Mouse (Mus musculus): ENCODE results near the gene Mturn. TPM values are rescaled to one million over a fixed set of nuclear protein-coding genes. Genes with fewer than 3 reads are reported as not detected.

Gene Mturn
- polyA plus RNA-seq, 1 experiment, result 5.9 TPM

- DNase-seq (ENCODE audit: low read depth in 1 of 2, low spot score in 2 of 2), result no peak
- H3K36me3 ChIP-seq (ENCODE audit: control insufficient read depth, insufficient read depth, low read length), result no peaks in the 10 kb centered on the region
- no peaks in the 10 kb centered on the region for H3K27me3 ChIP-seq (ENCODE audit: control insufficient read depth, insufficient read depth, low read length)
- H3K4me3 ChIP-seq (ENCODE audit: extremely low read depth, insufficient read depth, insufficient read length), result no peak overlapping the region
- TF ChIP-seq POLR2A (IDR thresholded peaks at IDR 0.05; ENCODE audit: low read depth, low read length) (no peak), CTCF (IDR thresholded peaks at IDR 0.05; ENCODE audit: extremely low read depth, insufficient read depth, insufficient read length, insufficient replicate concordance) (no peak)
- WGBS, result 92% methylated on average over 6 of the region's 6 CpGs
- no peaks in the 10 kb centered on the region; the same call in 1 of the 2 replicates for H3K4me1 ChIP-seq (ENCODE audit: control insufficient read depth, insufficient read depth, insufficient read length)
- H3K27ac ChIP-seq (ENCODE audit: insufficient read depth, low read length), result no peak overlapping the region
Measured at GRCm38 (mm10) chr6:54726309-54726708, 44.9 kb downstream of the Mturn start.

- 88% methylated on average over 6 of the region's 6 CpGs for WGBS
- TF ChIP-seq POLR2A (IDR thresholded peaks at IDR 0.05; ENCODE audit: low read depth, low read length), result no peak
- no peak for TF ChIP-seq CTCF (IDR thresholded peaks at IDR 0.05; ENCODE audit: extremely low read depth, insufficient read depth, insufficient read length, insufficient replicate concordance)
- no peaks in the 10 kb centered on the region for H3K36me3 ChIP-seq (ENCODE audit: control insufficient read depth, insufficient read depth, low read length)
- no peak overlapping the region for H3K4me3 ChIP-seq (ENCODE audit: extremely low read depth, insufficient read depth, insufficient read length)
- H3K27me3 ChIP-seq (ENCODE audit: control insufficient read depth, insufficient read depth, low read length), result no peaks in the 10 kb centered on the region
- no peak for DNase-seq (ENCODE audit: low read depth in 1 of 2, low spot score in 2 of 2)
- H3K4me1 ChIP-seq (ENCODE audit: control insufficient read depth, insufficient read depth, insufficient read length), result no peaks in the 10 kb centered on the region; the same call in 1 of the 2 replicates
- H3K27ac ChIP-seq (ENCODE audit: insufficient read depth, low read length), result no peak overlapping the region
Measured at GRCm38 (mm10) chr6:54726796-54727195, 45.4 kb downstream of the Mturn start.

DNA sequence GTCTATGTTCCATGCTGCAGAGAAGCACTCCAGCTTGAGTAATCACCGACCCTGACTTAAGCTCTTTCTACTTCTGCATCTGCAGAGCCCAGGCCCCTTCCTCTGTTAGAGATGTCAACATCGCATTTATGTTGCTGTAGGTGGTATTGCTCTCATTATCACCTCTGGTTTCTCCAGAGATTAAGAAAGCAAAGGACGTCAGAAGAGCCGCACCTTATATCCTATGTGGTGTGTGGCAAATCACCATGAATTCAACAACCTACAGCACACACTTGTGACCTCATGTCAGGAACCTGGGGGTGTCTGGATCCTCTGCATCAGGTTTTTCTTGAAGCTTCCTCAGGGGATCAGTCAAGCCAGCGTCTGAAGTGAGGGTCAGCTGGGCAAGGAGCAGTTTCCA is 46.0 kb downstream of the Mturn start:
- TF ChIP-seq CTCF (IDR thresholded peaks at IDR 0.05; ENCODE audit: extremely low read depth, insufficient read depth, insufficient read length, insufficient replicate concordance), result no peak
- no peak for TF ChIP-seq POLR2A (IDR thresholded peaks at IDR 0.05; ENCODE audit: low read depth, low read length)
- Histone ChIP-seq H3K27ac (ENCODE audit: insufficient read depth, low read length) (no peak overlapping the region), H3K27me3 (ENCODE audit: control insufficient read depth, insufficient read depth, low read length) (no peaks in the 10 kb centered on the region), H3K4me1 (ENCODE audit: control insufficient read depth, insufficient read depth, insufficient read length) (no peaks in the 10 kb centered on the region; the same call in 1 of the 2 replicates), H3K4me3 (ENCODE audit: extremely low read depth, insufficient read depth, insufficient read length) (no peak overlapping the region), H3K36me3 (ENCODE audit: control insufficient read depth, insufficient read depth, low read length) (no peaks in the 10 kb centered on the region)
- WGBS, result 81% methylated on average over 5 of the region's 5 CpGs
- DNase-seq (ENCODE audit: low read depth in 1 of 2, low spot score in 2 of 2), result no peak

- no peak overlapping the region for H3K27ac ChIP-seq (ENCODE audit: insufficient read depth, low read length)
- no peaks in the 10 kb centered on the region for H3K36me3 ChIP-seq (ENCODE audit: control insufficient read depth, insufficient read depth, low read length)
- 86% methylated on average over 2 of the region's 2 CpGs for WGBS
- no peaks in the 10 kb centered on the region; the same call in 1 of the 2 replicates for H3K4me1 ChIP-seq (ENCODE audit: control insufficient read depth, insufficient read depth, insufficient read length)
- TF ChIP-seq POLR2A (IDR thresholded peaks at IDR 0.05; ENCODE audit: low read depth, low read length) (no peak), CTCF (IDR thresholded peaks at IDR 0.05; ENCODE audit: extremely low read depth, insufficient read depth, insufficient read length, insufficient replicate concordance) (no peak)
- no peak overlapping the region for H3K4me3 ChIP-seq (ENCODE audit: extremely low read depth, insufficient read depth, insufficient read length)
- DNase-seq (ENCODE audit: low read depth in 1 of 2, low spot score in 2 of 2), result no peak
- H3K27me3 ChIP-seq (ENCODE audit: control insufficient read depth, insufficient read depth, low read length), result no peaks in the 10 kb centered on the region
Measured at GRCm38 (mm10) chr6:54729451-54730105, 48.2 kb downstream of the Mturn start.

GRCm38 (mm10) chr6:54731726-54732125 is 50.3 kb downstream of the Mturn start:
- no peaks in the 10 kb centered on the region for H3K36me3 ChIP-seq (ENCODE audit: control insufficient read depth, insufficient read depth, low read length)
- no peak overlapping the region for H3K4me3 ChIP-seq (ENCODE audit: extremely low read depth, insufficient read depth, insufficient read length)
- no peak for DNase-seq (ENCODE audit: low read depth in 1 of 2, low spot score in 2 of 2)
- 83% methylated on average over 3 of the region's 3 CpGs for WGBS
- no peak for TF ChIP-seq POLR2A (IDR thresholded peaks at IDR 0.05; ENCODE audit: low read depth, low read length)
- TF ChIP-seq CTCF (IDR thresholded peaks at IDR 0.05; ENCODE audit: extremely low read depth, insufficient read depth, insufficient read length, insufficient replicate concordance), result no peak
- H3K27ac ChIP-seq (ENCODE audit: insufficient read depth, low read length), result no peak overlapping the region
- H3K27me3 ChIP-seq (ENCODE audit: control insufficient read depth, insufficient read depth, low read length), result no peaks in the 10 kb centered on the region
- peaks cover 4% of the 10 kb centered on the region; the same call in 1 of the 2 replicates for H3K4me1 ChIP-seq (ENCODE audit: control insufficient read depth, insufficient read depth, insufficient read length)

DNA sequence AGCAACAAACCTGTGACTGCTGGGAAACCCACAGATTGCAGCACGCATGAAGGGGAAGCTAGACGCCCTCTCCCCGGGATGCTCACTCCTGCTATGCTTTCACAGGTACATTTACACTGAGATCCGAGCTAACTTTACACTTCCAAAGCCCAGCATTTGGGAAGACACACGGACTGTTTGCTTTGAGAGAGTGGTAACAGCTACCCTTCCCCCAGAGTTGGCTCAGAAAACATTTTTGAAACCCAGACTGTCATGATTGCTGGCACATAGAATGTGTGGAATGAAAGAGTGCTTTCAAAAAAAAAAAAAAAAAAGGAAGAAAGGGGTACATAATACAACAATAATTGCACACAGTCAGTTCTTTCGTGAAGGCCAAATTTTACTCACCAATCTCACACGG is 51.3 kb downstream of the Mturn start:
- WGBS, result 80% methylated on average over 7 of the region's 7 CpGs
- Histone ChIP-seq H3K27me3 (ENCODE audit: control insufficient read depth, insufficient read depth, low read length) (no peaks in the 10 kb centered on the region), H3K36me3 (ENCODE audit: control insufficient read depth, insufficient read depth, low read length) (no peaks in the 10 kb centered on the region), H3K27ac (ENCODE audit: insufficient read depth, low read length) (no peak overlapping the region), H3K4me3 (ENCODE audit: extremely low read depth, insufficient read depth, insufficient read length) (no peak overlapping the region), H3K4me1 (ENCODE audit: control insufficient read depth, insufficient read depth, insufficient read length) (peaks cover 11% of the 10 kb centered on the region; the same call in 1 of the 2 replicates)
- TF ChIP-seq POLR2A (IDR thresholded peaks at IDR 0.05; ENCODE audit: low read depth, low read length) (no peak), CTCF (IDR thresholded peaks at IDR 0.05; ENCODE audit: extremely low read depth, insufficient read depth, insufficient read length, insufficient replicate concordance) (no peak)
- DNase-seq (ENCODE audit: low read depth in 1 of 2, low spot score in 2 of 2), result no peak

- DNase-seq (ENCODE audit: low read depth in 1 of 2, low spot score in 2 of 2), result peak; percentile 63 to 77
- H3K36me3 ChIP-seq (ENCODE audit: control insufficient read depth, insufficient read depth, low read length), result no peaks in the 10 kb centered on the region
- H3K27me3 ChIP-seq (ENCODE audit: control insufficient read depth, insufficient read depth, low read length), result no peaks in the 10 kb centered on the region
- 0 out of 2 replicates have a peak overlapping the region, but pooled peaks have one; percentile 5 for H3K4me3 ChIP-seq (ENCODE audit: extremely low read depth, insufficient read depth, insufficient read length)
- peak overlapping the region; percentile 62 for H3K27ac ChIP-seq (ENCODE audit: insufficient read depth, low read length)
- peaks cover 24% of the 10 kb centered on the region; the same call in 1 of the 2 replicates for H3K4me1 ChIP-seq (ENCODE audit: control insufficient read depth, insufficient read depth, insufficient read length)
- 9% methylated on average over 9 of the region's 9 CpGs for WGBS
- TF ChIP-seq CTCF (IDR thresholded peaks at IDR 0.05; ENCODE audit: extremely low read depth, insufficient read depth, insufficient read length, insufficient replicate concordance), result no peak
- no peak; the same call in 1 of the 2 replicates for TF ChIP-seq POLR2A (IDR thresholded peaks at IDR 0.05; ENCODE audit: low read depth, low read length)
Measured at GRCm38 (mm10) chr6:54736126-54736525, 54.7 kb downstream of the Mturn start.

All from spleen, adult 2 months (tissue).